Mouse (Mus musculus) kidney, embryonic 16.5 days (tissue): ENCODE measurements around the gene Poc5. TPM values are rescaled to one million over a fixed set of nuclear protein-coding genes. Genes with fewer than 3 reads are reported as not detected.

ENCODE experiments used
- ATAC-seq: fragments of 200-750 bp; cut with Nextera tagmentation; 2 replicates; pipeline ENCODE4 v1.8.0; 2017; ENCODE audit warnings: moderate TSS enrichment; ENCODE audit not compliant: low FRiP score, low TSS enrichment
- H3K27ac ChIP-seq: fragments of 300-500 bp; sonication (generic); 2 replicates; pipeline ENCODE4 v1.5.1; 2014; ENCODE audit warnings: low read length
- H3K27me3 ChIP-seq: fragments of 300-500 bp; sonication (generic); 2 replicates; pipeline ENCODE4 v1.6.1; 2014; ENCODE audit warnings: low read length, control low read depth, mixed read lengths; ENCODE audit not compliant: insufficient read depth
- H3K36me3 ChIP-seq: fragments of 300-500 bp; sonication (generic); 2 replicates; pipeline ENCODE4 v1.6.1; 2014; ENCODE audit warnings: low read length, control low read depth, mixed read lengths; ENCODE audit not compliant: insufficient read depth
- H3K4me1 ChIP-seq: fragments of 300-500 bp; sonication (generic); 2 replicates; pipeline ENCODE4 v1.6.1; 2014; ENCODE audit warnings: low read length, control low read depth, mixed read lengths; ENCODE audit not compliant: insufficient read depth
- H3K4me2 ChIP-seq: fragments of 300-500 bp; sonication (generic); replicated peaks from 2 replicates; pipeline ENCODE4 v1.6.1; 2014; ENCODE audit warnings: low read depth, low read length
- H3K4me3 ChIP-seq: fragments of 300-500 bp; sonication (generic); 2 replicates; pipeline ENCODE4 v1.5.1; 2014; ENCODE audit warnings: mild to moderate bottlenecking, low read length
- H3K9ac ChIP-seq: fragments of 300-500 bp; sonication (generic); replicated peaks from 2 replicates; pipeline ENCODE4 v1.6.1; 2014; ENCODE audit warnings: low read length
- H3K9me3 ChIP-seq: fragments of 300-500 bp; sonication (generic); 2 replicates; pipeline ENCODE4 v1.6.1; 2016; ENCODE audit warnings: low read length, control low read depth
- WGBS: fragments of 180-500 bp; shearing (Covaris S2); extraction: QIAGEN DNeasy Blood & Tissue Kit; methylation state at CpG from one replicate; pipeline ENCODE4 v1.1.7; 2014; 5-methylcytosine and 5-hydroxymethylcytosine counted together
- polyA plus RNA-seq: library from polyadenylated mRNA; unstranded; fragments of >200 nt; fragmentation: Nextera tagmentation; extraction: Ambion mirVana; gene quantifications from 2 replicates; pipeline ENCODE4 v1.2.1, GENCODE M21; 2015

The Poc5 gene
- polyA plus RNA-seq, 1 experiment from 2014 or later = 14.5 TPM

- Histone ChIP-seq H3K9ac (no peak overlapping the region), H3K27me3 (no peaks in the 10 kb centered on the region), H3K9me3 (no peaks in the 10 kb centered on the region), H3K4me3 (no peak overlapping the region), H3K4me2 (no peak overlapping the region), H3K4me1 (no peaks in the 10 kb centered on the region), H3K27ac (no peak overlapping the region), H3K36me3 (peaks cover 72% of the 10 kb centered on the region)
- WGBS = 95% methylated on average over 5 of the region's 5 CpGs
- no peak for ATAC-seq
Measured at GRCm38 (mm10) chr13:96401251-96401650, 13.2 kb downstream of the Poc5 start.

- Histone ChIP-seq H3K9ac (no peak overlapping the region), H3K4me2 (no peak overlapping the region), H3K27ac (no peak overlapping the region), H3K36me3 (peaks cover 54% of the 10 kb centered on the region), H3K4me1 (no peaks in the 10 kb centered on the region), H3K4me3 (no peak overlapping the region), H3K27me3 (no peaks in the 10 kb centered on the region), H3K9me3 (no peaks in the 10 kb centered on the region)
- WGBS = 89% methylated on average over 2 of the region's 2 CpGs
- ATAC-seq = no peak
Measured at GRCm38 (mm10) chr13:96405518-96405917, 17.4 kb downstream of the Poc5 start.

GRCm38 (mm10) chr13:96407040-96407439 lies 18.9 kb downstream of the Poc5 start:
- Histone ChIP-seq H3K4me3 (no peak overlapping the region), H3K36me3 (peaks cover 53% of the 10 kb centered on the region), H3K9me3 (no peaks in the 10 kb centered on the region), H3K9ac (no peak overlapping the region), H3K27me3 (no peaks in the 10 kb centered on the region), H3K4me2 (no peak overlapping the region), H3K4me1 (no peaks in the 10 kb centered on the region), H3K27ac (no peak overlapping the region)
- peak; percentile 42; the same call in 1 of the 2 replicates for ATAC-seq
- 69% methylated on average over 4 of the region's 4 CpGs for WGBS

GRCm38 (mm10) chr13:96408786-96409185 lies 20.7 kb downstream of the Poc5 start:
- ATAC-seq = no peak
- no peaks in the 10 kb centered on the region for H3K4me1 ChIP-seq
- H3K4me2 ChIP-seq = no peak overlapping the region
- H3K9me3 ChIP-seq = no peaks in the 10 kb centered on the region
- no peak overlapping the region for H3K9ac ChIP-seq
- no peak overlapping the region for H3K4me3 ChIP-seq
- H3K27ac ChIP-seq = no peak overlapping the region
- H3K27me3 ChIP-seq = no peaks in the 10 kb centered on the region
- peaks cover 45% of the 10 kb centered on the region for H3K36me3 ChIP-seq
- WGBS = 100% methylated on average over 1 of the region's 1 CpGs

- Histone ChIP-seq H3K9ac (no peak overlapping the region), H3K4me3 (no peak overlapping the region), H3K27ac (no peak overlapping the region), H3K36me3 (peaks cover 48% of the 10 kb centered on the region), H3K4me2 (no peak overlapping the region), H3K27me3 (no peaks in the 10 kb centered on the region), H3K9me3 (no peaks in the 10 kb centered on the region), H3K4me1 (no peaks in the 10 kb centered on the region)
- whole genome bisulfite sequencing = 89% methylated on average over 6 of the region's 6 CpGs
- no peak for ATAC-seq
Measured at GRCm38 (mm10) chr13:96414384-96414783, 26.3 kb downstream of the Poc5 start.

- H3K4me2 ChIP-seq = no peak overlapping the region
- H3K4me1 ChIP-seq = no peaks in the 10 kb centered on the region
- ATAC-seq = no peak
- no peaks in the 10 kb centered on the region for H3K9me3 ChIP-seq
- H3K27ac ChIP-seq = no peak overlapping the region
- H3K36me3 ChIP-seq = peaks cover 37% of the 10 kb centered on the region
- no peaks in the 10 kb centered on the region for H3K27me3 ChIP-seq
- no peak overlapping the region for H3K4me3 ChIP-seq
- WGBS = 78% methylated on average over 8 of the region's 8 CpGs
- H3K9ac ChIP-seq = no peak overlapping the region
Measured at GRCm38 (mm10) chr13:96416380-96416779, 28.3 kb downstream of the Poc5 start.

- Histone ChIP-seq H3K27ac (no peak overlapping the region), H3K9ac (no peak overlapping the region), H3K4me1 (no peaks in the 10 kb centered on the region), H3K36me3 (peaks cover 37% of the 10 kb centered on the region), H3K4me2 (no peak overlapping the region), H3K4me3 (no peak overlapping the region), H3K27me3 (no peaks in the 10 kb centered on the region), H3K9me3 (no peaks in the 10 kb centered on the region)
- 83% methylated on average over 5 of the region's 5 CpGs for whole genome bisulfite sequencing
- ATAC-seq = no peak
Measured at GRCm38 (mm10) chr13:96417261-96417813, 29.2 kb downstream of the Poc5 start.

GRCm38 (mm10) chr13:96418487-96418886 lies 30.4 kb downstream of the Poc5 start:
- no peak for ATAC-seq
- H3K9me3 ChIP-seq = no peaks in the 10 kb centered on the region
- H3K4me3 ChIP-seq = no peak overlapping the region
- no peaks in the 10 kb centered on the region for H3K4me1 ChIP-seq
- peaks cover 36% of the 10 kb centered on the region for H3K36me3 ChIP-seq
- no peaks in the 10 kb centered on the region for H3K27me3 ChIP-seq
- no peak overlapping the region for H3K9ac ChIP-seq
- WGBS = 89% methylated on average over 4 of the region's 4 CpGs
- H3K4me2 ChIP-seq = no peak overlapping the region
- H3K27ac ChIP-seq = no peak overlapping the region

GRCm38 (mm10) chr13:96421230-96421629 lies 33.1 kb downstream of the Poc5 start:
- Histone ChIP-seq H3K4me3 (no peak overlapping the region), H3K36me3 (peaks cover 14% of the 10 kb centered on the region), H3K4me1 (no peaks in the 10 kb centered on the region), H3K27me3 (no peaks in the 10 kb centered on the region), H3K9me3 (no peaks in the 10 kb centered on the region), H3K4me2 (no peak overlapping the region), H3K27ac (no peak overlapping the region), H3K9ac (no peak overlapping the region)
- ATAC-seq = no peak

- Histone ChIP-seq H3K4me2 (no peak overlapping the region), H3K9me3 (no peaks in the 10 kb centered on the region), H3K36me3 (no peaks in the 10 kb centered on the region), H3K9ac (no peak overlapping the region), H3K27me3 (no peaks in the 10 kb centered on the region), H3K4me1 (no peaks in the 10 kb centered on the region), H3K4me3 (no peak overlapping the region), H3K27ac (no peak overlapping the region)
- WGBS = 97% methylated on average over 12 of the region's 12 CpGs
- no peak for ATAC-seq
Measured at GRCm38 (mm10) chr13:96424496-96425274, 36.6 kb downstream of the Poc5 start.
